Mouse (Mus musculus) brain, embryonic 14.5 days (tissue): ENCODE measurements around the gene Stau1.

Experiments
- CTCF ChIP-seq: fragments of 200-500 bp; IDR thresholded peaks from 2 replicates; pipeline ENCODE4 v1.5.1; 2012; ENCODE audit warnings: inconsistent platforms, mild to moderate bottlenecking, moderate library complexity, borderline replicate concordance; ENCODE audit not compliant: insufficient read depth, insufficient read length; ENCODE audit errors: extremely low read depth
- POLR2A ChIP-seq: fragments of 200-500 bp; IDR thresholded peaks from 2 replicates; pipeline ENCODE4 v1.6.1; 2012; ENCODE audit warnings: mild to moderate bottlenecking, inconsistent platforms, borderline replicate concordance; ENCODE audit not compliant: poor library complexity, insufficient read depth, insufficient read length, severe bottlenecking; ENCODE audit errors: extremely low read depth

DNA sequence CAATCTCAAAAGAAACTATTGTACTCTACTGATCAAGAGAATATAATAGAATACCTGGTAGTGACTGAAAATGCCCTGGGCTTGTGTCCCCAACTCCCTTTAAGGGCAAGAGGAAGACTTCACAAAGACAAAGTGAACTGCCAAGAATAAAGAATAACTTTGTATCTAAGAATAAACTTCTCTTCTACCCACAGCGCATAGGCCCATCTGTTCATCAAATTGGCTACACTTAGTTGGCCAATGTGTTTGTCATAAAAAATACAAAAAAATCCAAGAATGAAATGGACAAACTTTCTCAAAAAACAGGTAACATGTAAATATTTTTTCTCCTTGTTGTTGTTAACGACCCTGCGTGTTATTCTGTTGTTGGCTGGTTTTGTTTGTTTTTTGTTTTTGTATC, 14.4 kb upstream of the Stau1 start:
- TF ChIP-seq CTCF (no peak), POLR2A (no peak)
